19 mouse cellular contexts compared by ENCODE assay signal in genomic region chr3:52964206-52964605, GRCm38 (mm10).
"Had no signal": no experiment of that assay in that cellular context is flagged by ENCODE, and none has a peak within 500 bp of the region (broad histone marks: within the 10 kb centered on the region; RNA-seq: fewer than 3 reads in every experiment).

No protein-coding gene starts in this region.

- H3K9me3 ChIP-seq: limb, embryonic 15.5 days had no signal

- H3K9ac ChIP-seq: limb, embryonic 12.5 days; limb, embryonic 15.5 days; liver, embryonic 14.5 days; liver, postnatal 0 days had no signal

- H3K36me3 ChIP-seq: limb, embryonic 12.5 days; limb, embryonic 15.5 days had no signal

- DNase-seq: kidney, adult 2 months; kidney, postnatal 25 days; layer of hippocampus, postnatal 36 days; liver, postnatal 0 days; lung, postnatal 36 days; right cerebral cortex, postnatal 4 days; thymus, adult 2 months; thymus, postnatal 14 days; thymus, postnatal 4 days had no signal

- H3K27me3 ChIP-seq: limb, embryonic 12.5 days; limb, embryonic 15.5 days; megakaryocyte, embryonic 14.5 days had no signal

- ATAC-seq: liver, postnatal 0 days; lung, postnatal 0 days had no signal

- H3K4me3 ChIP-seq: left cerebral cortex, adult 2 months; limb, embryonic 12.5 days; limb, embryonic 15.5 days; megakaryocyte, embryonic 14.5 days had no signal

- H3K4me2 ChIP-seq: limb, embryonic 15.5 days; liver, embryonic 11.5 days; midbrain, embryonic 11.5 days had no signal

- H3K27ac ChIP-seq: kidney, postnatal 0 days; left cerebral cortex, adult 2 months; limb, embryonic 12.5 days; limb, embryonic 15.5 days; liver, embryonic 14.5 days; stomach, postnatal 0 days had no signal
